ENCODE assay signal across 7 mouse cellular contexts in the genomic region with DNA sequence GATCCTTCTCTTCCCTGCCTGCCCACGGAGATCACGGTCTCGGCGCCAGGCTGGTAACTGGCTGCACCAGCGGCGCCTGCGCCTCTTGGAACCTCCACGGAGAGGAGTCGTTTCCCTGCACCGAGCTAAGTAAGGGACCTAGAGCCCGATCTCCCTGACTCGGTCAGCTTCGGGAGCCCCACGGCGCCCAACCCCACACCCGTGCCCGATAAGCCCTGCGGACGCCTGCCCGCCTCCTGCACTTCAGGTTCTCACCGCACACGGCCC. TPM values are rescaled to one million over a fixed set of nuclear protein-coding genes. Genes with fewer than 3 reads are reported as not detected.
DNase-seq lines count a peak whose midpoint lies in the region; ATAC-seq and TF ChIP-seq lines count a peak whose summit lies in the region.

No protein-coding gene starts in this region.

- no peak for TF ChIP-seq EP300 in lung, postnatal 0 days (IDR thresholded peaks at IDR 0.05)

- peak overlapping the region; percentile 97 for H3K27ac ChIP-seq in lung, postnatal 0 days (ENCODE audit: low read length)
- peak overlapping the region; percentile 89 for H3K27ac ChIP-seq in limb, embryonic 12.5 days
- peak overlapping the region; percentile 75 for H3K27ac ChIP-seq in stomach, embryonic 14.5 days (ENCODE audit: low read length)

- H3K27me3 ChIP-seq in lung, postnatal 0 days (replicated peaks; ENCODE audit: insufficient read depth, low read length): no peaks in the 10 kb centered on the region
- H3K27me3 ChIP-seq in limb, embryonic 12.5 days: no peaks in the 10 kb centered on the region
- H3K27me3 ChIP-seq in stomach, embryonic 14.5 days (ENCODE audit: control insufficient read depth, insufficient read depth, low read length): no peaks in the 10 kb centered on the region

- H3K36me3 ChIP-seq in lung, postnatal 0 days (ENCODE audit: insufficient read depth, low read length): peaks cover 20% of the 10 kb centered on the region; the same call in 1 of the 2 replicates
- H3K36me3 ChIP-seq in limb, embryonic 12.5 days: peaks cover 43% of the 10 kb centered on the region
- peaks cover 18% of the 10 kb centered on the region for H3K36me3 ChIP-seq in stomach, embryonic 14.5 days (ENCODE audit: control insufficient read depth, insufficient read depth, low read length)

- no peak for DNase-seq in lung, postnatal 0 days (ENCODE audit: low spot score)
- no peak for DNase-seq in lung, postnatal 36 days
- no peak for DNase-seq in thymus, postnatal 14 days

- H3K9me3 ChIP-seq in lung, postnatal 0 days (ENCODE audit: low read length): no peaks in the 10 kb centered on the region
- H3K9me3 ChIP-seq in limb, embryonic 12.5 days: no peaks in the 10 kb centered on the region
- no peaks in the 10 kb centered on the region for H3K9me3 ChIP-seq in stomach, embryonic 14.5 days (ENCODE audit: control insufficient read depth, low read depth, low read length)

- H3K9ac ChIP-seq in lung, postnatal 0 days (replicated peaks; ENCODE audit: low read depth): peak overlapping the region; percentile 82
- H3K9ac ChIP-seq in limb, embryonic 12.5 days (replicated peaks): peak overlapping the region; percentile 68
- H3K9ac ChIP-seq in stomach, embryonic 14.5 days (replicated peaks; ENCODE audit: low read depth, low read length): peak overlapping the region; percentile 73

- H3K4me3 ChIP-seq in lung, postnatal 0 days (ENCODE audit: low read depth, low read length): peak overlapping the region; percentile 84
- peak overlapping the region; percentile 69 for H3K4me3 ChIP-seq in limb, embryonic 12.5 days (replicated peaks)
- H3K4me3 ChIP-seq in stomach, embryonic 14.5 days (ENCODE audit: low read depth, low read length): peak overlapping the region; percentile 80

- ATAC-seq in lung, postnatal 0 days: peak; percentile 2
- peak; percentile 37 for ATAC-seq in erythroid progenitor cell, adult 5-6 weeks (replicated peaks; ENCODE audit: low FRiP score, poor library complexity, severe bottlenecking)
- peak; percentile 10; the same call in 1 of the 2 replicates for ATAC-seq in limb, embryonic 12.5 days (ENCODE audit: insufficient number of reproducible peaks, insufficient read depth, low FRiP score, low TSS enrichment, low read depth)
- ATAC-seq in stomach, embryonic 14.5 days (ENCODE audit: insufficient number of reproducible peaks, insufficient read depth, low FRiP score, low read depth): no peak
- no peak for ATAC-seq in granulocyte monocyte progenitor cell, adult 5-6 weeks (replicated peaks; ENCODE audit: poor library complexity, severe bottlenecking)

- TF ChIP-seq CTCF in lung, postnatal 0 days (IDR thresholded peaks at IDR 0.05): no peak

- H3K4me2 ChIP-seq in lung, postnatal 0 days (replicated peaks; ENCODE audit: low read depth, low read length): peak overlapping the region; percentile 88
- H3K4me2 ChIP-seq in limb, embryonic 12.5 days: peak overlapping the region; percentile 89
- peak overlapping the region; percentile 85 for H3K4me2 ChIP-seq in stomach, embryonic 14.5 days (replicated peaks; ENCODE audit: low read depth, low read length)

- whole genome bisulfite sequencing in lung, postnatal 0 days: under 1% methylated on average over 22 of the region's 22 CpGs
- WGBS in limb, embryonic 12.5 days: 1% methylated on average over 21 of the region's 22 CpGs
- WGBS in stomach, embryonic 14.5 days: under 1% methylated on average over 22 of the region's 22 CpGs

- peaks cover 11% of the 10 kb centered on the region for H3K4me1 ChIP-seq in lung, postnatal 0 days (ENCODE audit: insufficient read depth, low read depth, low read length)
- H3K4me1 ChIP-seq in limb, embryonic 12.5 days (replicated peaks): peaks cover 17% of the 10 kb centered on the region
- peaks cover 17% of the 10 kb centered on the region for H3K4me1 ChIP-seq in stomach, embryonic 14.5 days (ENCODE audit: control insufficient read depth, insufficient read depth, low read length)

RNA-seq across cellular contexts. Expression of gene Abtb1, which starts 0.3 kb away (rescaled TPM):
- polyA plus RNA-seq in lung, postnatal 0 days (2015; fragmentation: Nextera tagmentation; extraction: Ambion mirVana): 59.5 and 70.3 TPM in 2 replicates
- total RNA-seq in erythroid progenitor cell, adult 5-6 weeks (2015; ENCODE audit: low replicate concordance): 49.4 and 49.9 TPM in 2 replicates
- total RNA-seq in erythroid progenitor cell, adult 5-6 weeks (2017; ENCODE audit: low replicate concordance): 112 and 178 TPM in 2 replicates
- 24.6 and 26.7 TPM in 2 replicates for polyA plus RNA-seq in limb, embryonic 12.5 days (2016; fragmentation: Nextera tagmentation; extraction: Ambion mirVana)
- 23.4 and 24.1 TPM in 2 replicates for polyA plus RNA-seq in stomach, embryonic 14.5 days (2014; fragmentation: Nextera tagmentation; extraction: Ambion mirVana)
- 19.7 and 21.6 TPM in 2 replicates for total RNA-seq in granulocyte monocyte progenitor cell, adult 5-6 weeks (2014; fragmentation: Nextera tagmentation)
- total RNA-seq in granulocyte monocyte progenitor cell, adult 5-6 weeks (2017): 22.3 and 35.6 TPM in 2 replicates

RNA-seq across cellular contexts. Expression of gene Podxl2, which starts 33.4 kb away (rescaled TPM):
- 19.1 and 25.2 TPM in 2 replicates for polyA plus RNA-seq in lung, postnatal 0 days (2015; fragmentation: Nextera tagmentation; extraction: Ambion mirVana)
- not detected in 2 replicates for total RNA-seq in erythroid progenitor cell, adult 5-6 weeks (2015; ENCODE audit: low replicate concordance)
- total RNA-seq in erythroid progenitor cell, adult 5-6 weeks (2017; ENCODE audit: low replicate concordance): 12.3 TPM in 1 of 2 replicates, not detected in the other
- polyA plus RNA-seq in limb, embryonic 12.5 days (2016; fragmentation: Nextera tagmentation; extraction: Ambion mirVana): 93.5 and 97.8 TPM in 2 replicates
- polyA plus RNA-seq in stomach, embryonic 14.5 days (2014; fragmentation: Nextera tagmentation; extraction: Ambion mirVana): 79.8 and 85.3 TPM in 2 replicates
- not detected in 2 replicates for total RNA-seq in granulocyte monocyte progenitor cell, adult 5-6 weeks (2014; fragmentation: Nextera tagmentation)
- not detected in 2 replicates for total RNA-seq in granulocyte monocyte progenitor cell, adult 5-6 weeks (2017)

RNA-seq across cellular contexts. Expression of gene Mcm2, which starts 57.1 kb away (rescaled TPM):
- polyA plus RNA-seq in lung, postnatal 0 days (2015; fragmentation: Nextera tagmentation; extraction: Ambion mirVana): 14.5 and 15.3 TPM in 2 replicates
- 111 and 119 TPM in 2 replicates for total RNA-seq in erythroid progenitor cell, adult 5-6 weeks (2015; ENCODE audit: low replicate concordance)
- total RNA-seq in erythroid progenitor cell, adult 5-6 weeks (2017; ENCODE audit: low replicate concordance): 159 and 169 TPM in 2 replicates
- polyA plus RNA-seq in limb, embryonic 12.5 days (2016; fragmentation: Nextera tagmentation; extraction: Ambion mirVana): 207 and 208 TPM in 2 replicates
- polyA plus RNA-seq in stomach, embryonic 14.5 days (2014; fragmentation: Nextera tagmentation; extraction: Ambion mirVana): 112 and 114 TPM in 2 replicates
- total RNA-seq in granulocyte monocyte progenitor cell, adult 5-6 weeks (2014; fragmentation: Nextera tagmentation): 148 and 183 TPM in 2 replicates
- 153 and 168 TPM in 2 replicates for total RNA-seq in granulocyte monocyte progenitor cell, adult 5-6 weeks (2017)

Comparison
In these comparisons a context has a peak if more than half of its experiments do, and no peak if none do; other contexts are left out.
1. ATAC-seq: peak in lung, postnatal 0 days (single experiment), erythroid progenitor cell, adult 5-6 weeks (single experiment) and limb, embryonic 12.5 days (single experiment); none in stomach, embryonic 14.5 days (single experiment) and granulocyte monocyte progenitor cell, adult 5-6 weeks (single experiment).
2. Peak in every context shown above with its lines, with median percentiles within 50 percentile points of each other: H3K27ac ChIP-seq, H3K4me2 ChIP-seq, H3K4me3 ChIP-seq and H3K9ac ChIP-seq.